Mouse (Mus musculus) heart, adult 11 months (tissue): ENCODE results near the gene Olfr390.

Experiments
- DNase-seq: peaks from one replicate; pipeline ENCODE4 v3.0.0; 2022

Gene Olfr390

GRCm38 (mm10) chr11:73782664-73783063 is at the start of gene Olfr390:
Gene Olfr390, plus strand, starts transcription at chr11:73782964.
- no peak for DNase-seq

- DNase-seq, result no peak
Observed at GRCm38 (mm10) chr11:73759115-73759514, 23.6 kb upstream of the Olfr390 start.

GRCm38 (mm10) chr11:73780613-73781012 is 2.2 kb upstream of the Olfr390 start, which contains the start of gene Olfr389:
Gene Olfr389, minus strand, starts transcription at chr11:73780713.
- no peak for DNase-seq

- no peak for DNase-seq
Observed at GRCm38 (mm10) chr11:73802952-73803351, 20.2 kb downstream of the Olfr390 start, which contains the start of gene Olfr391-ps. Gene Olfr391-ps, minus strand, starts transcription at chr11:73803052.

- DNase-seq, result no peak
Observed at GRCm38 (mm10) chr11:73816949-73817348, 34.2 kb downstream of the Olfr390 start, which contains the start of gene Olfr392. Gene Olfr392, minus strand, starts transcription at chr11:73817049.
